Mouse (Mus musculus): ENCODE data around the gene Dbndd2.

GRCm38 (mm10) chr2:164458535-164458934, 27.4 kb upstream of the Dbndd2 start:
- TF ChIP-seq CTCF (conservative IDR thresholded peaks at IDR 0.05; ENCODE audit: low read length) = no peak
- TF ChIP-seq POU5F1 (IDR thresholded peaks at IDR 0.05; ENCODE audit: borderline replicate concordance, low read length) = no peak
